Mouse (Mus musculus) adrenal gland, adult 18-20 months (tissue): ENCODE measurements around the gene Syngr1. TPM values are rescaled to one million over a fixed set of nuclear protein-coding genes. Genes with fewer than 3 reads are reported as not detected.

Experiments used
- DNase-seq, 2 experiments: peaks; one replicate each; pipeline ENCODE4 v3.0.0; 2021 to 2022; ENCODE audit warnings: low spot score in 2 of 2
- long read RNA-seq, 2 experiments: library from polyadenylated mRNA; stranded (forward); transcript quantifications; one replicate each; pipeline ENCODE4 v2.0.0; 2021
- total RNA-seq, 2 experiments: library from RNA; stranded (reverse); gene quantifications; 1 replicate in 1 of 2; 2 replicates in 1 of 2; pipeline ENCODE4 v1.2.3; 2021

Syngr1 gene
- total RNA-seq = 10 to 100 TPM; 25.7 to 59.9 TPM
- long read RNA-seq, experiment 1, full-length matches to known transcripts = 38 of 45 reads
- long read RNA-seq, experiment 1, partial matches to known transcripts = 0 of 45 reads
- long read RNA-seq, experiment 1, other reads (novel, unspliced or antisense) = 7 of 45 reads
- long read RNA-seq, experiment 2, full-length matches to known transcripts = 38 of 49 reads
- long read RNA-seq, experiment 2, partial matches to known transcripts = 3 of 49 reads
- long read RNA-seq, experiment 2, other reads (novel, unspliced or antisense) = 8 of 49 reads

GRCm38 (mm10) chr15:80091121-80091955 lies at the start of gene Syngr1, which contains the start of gene Rpl3:
TSS of gene Syngr1 (plus strand) at chr15:80091334.
TSS of gene Rpl3 (minus strand) at chr15:80091868.
- peak; percentile 83 to 91 for DNase-seq

GRCm38 (mm10) chr15:80042152-80042551 lies 49.0 kb upstream of the Syngr1 start:
- DNase-seq = no peak

DNA sequence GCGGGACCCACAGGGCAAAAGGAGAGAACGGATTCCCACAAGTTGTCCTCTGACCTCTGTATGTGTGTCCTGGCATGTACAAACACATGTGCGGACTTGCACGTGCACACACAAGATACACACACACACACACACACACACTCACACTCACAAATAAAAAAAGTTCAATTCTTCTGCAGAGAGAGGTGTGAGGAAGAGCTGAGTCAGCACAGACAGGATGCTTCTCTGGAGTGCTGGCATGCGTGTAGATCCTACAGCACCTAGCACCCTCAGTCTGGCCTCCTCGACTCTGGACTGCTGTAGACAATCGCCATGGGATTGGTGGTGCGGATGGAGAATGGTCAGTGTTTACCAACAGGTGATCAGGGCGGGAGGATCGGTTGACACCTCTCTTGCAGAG lies 46.9 kb upstream of the Syngr1 start:
- no peak for DNase-seq

DNA sequence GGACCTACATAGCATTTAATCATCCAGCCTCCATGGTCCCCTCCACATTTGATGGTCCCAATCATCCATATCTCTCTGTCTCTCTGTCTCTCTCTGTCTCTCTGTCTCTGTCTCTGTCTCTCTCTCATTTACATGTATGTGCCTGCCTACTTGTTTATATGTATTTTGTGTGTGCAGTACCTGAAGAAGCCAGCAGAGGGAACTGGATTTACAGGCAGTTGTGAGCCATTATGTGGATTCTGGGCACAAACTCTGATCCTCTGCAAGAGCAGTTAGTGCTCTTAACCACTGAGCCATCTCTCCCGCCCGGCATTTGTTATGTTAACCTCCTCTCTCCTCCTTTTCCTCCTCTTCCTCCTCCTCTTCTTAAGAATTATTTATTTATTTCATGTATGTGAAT lies 45.4 kb upstream of the Syngr1 start:
- DNase-seq = no peak

DNA sequence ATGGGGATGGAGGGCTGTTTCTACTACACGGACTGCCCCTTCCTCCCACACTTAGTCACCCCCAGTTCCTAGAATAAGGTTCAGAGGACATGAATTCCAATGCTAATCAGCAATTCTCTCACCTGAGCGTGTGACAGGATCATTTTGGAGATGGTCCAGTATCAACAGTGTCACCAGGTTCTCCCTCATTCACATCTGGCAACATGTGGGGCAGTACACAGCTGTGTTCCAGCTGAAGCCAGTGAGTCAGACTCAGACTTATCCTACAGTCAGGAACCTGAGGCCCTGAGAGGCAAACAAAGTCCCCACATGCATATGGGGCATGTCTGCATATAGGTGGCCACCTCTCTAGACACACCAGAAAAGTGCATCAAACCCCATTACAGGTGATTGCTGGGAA lies 43.9 kb upstream of the Syngr1 start:
- no peak for DNase-seq

DNA sequence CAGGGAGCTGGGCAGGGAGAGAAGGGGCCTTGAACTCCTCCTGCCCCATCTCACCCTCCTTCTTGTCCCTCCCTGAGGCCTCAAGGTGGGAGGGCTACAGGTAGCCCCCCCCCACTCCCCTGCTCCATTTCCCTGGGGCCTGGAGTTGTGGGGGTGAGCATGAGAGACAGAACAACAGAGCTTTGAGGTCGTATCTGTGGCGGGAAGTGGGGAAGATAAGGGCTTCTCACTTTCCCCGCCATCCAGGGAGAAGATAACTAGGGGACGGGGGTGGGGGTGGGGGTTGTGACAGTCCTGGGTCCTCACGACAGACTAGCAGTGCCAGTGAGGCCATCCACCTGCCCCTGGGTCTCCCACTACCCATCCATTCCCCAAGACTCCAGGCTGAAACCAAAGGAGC lies 43.2 kb upstream of the Syngr1 start:
- no peak for DNase-seq

GRCm38 (mm10) chr15:80050093-80050492 lies 41.0 kb upstream of the Syngr1 start:
- DNase-seq = no peak

DNA sequence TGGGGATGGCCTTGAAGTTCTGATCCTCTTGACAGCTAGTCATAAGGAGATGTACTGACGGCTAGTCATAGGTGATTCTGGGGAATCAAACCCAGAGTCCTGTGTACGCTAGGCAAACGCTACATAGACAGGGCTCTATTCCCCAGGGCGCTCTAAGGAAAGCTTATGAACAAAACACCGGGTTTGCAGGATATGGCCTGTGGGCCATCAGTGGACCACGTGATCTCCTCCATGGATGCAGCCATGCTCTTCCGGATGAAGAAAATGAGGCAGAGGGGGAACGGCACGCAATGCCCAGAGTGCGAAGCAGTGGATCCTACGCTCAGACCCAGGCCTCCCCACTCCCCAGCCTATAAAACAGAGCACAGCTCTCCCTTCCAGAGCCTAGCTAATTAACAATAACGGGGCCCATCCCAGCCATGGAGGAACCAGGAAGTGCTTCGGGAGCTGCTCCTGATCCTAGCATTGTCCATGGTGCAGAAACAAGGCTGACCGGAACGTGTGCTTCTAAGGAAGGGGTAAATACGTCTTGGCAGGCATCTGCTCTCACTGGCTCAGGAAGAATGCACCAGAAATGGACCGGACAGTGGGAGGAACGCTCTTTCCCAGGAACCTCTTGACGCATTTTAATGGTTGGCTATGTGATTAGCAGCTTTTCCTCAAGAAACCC lies 39.9 kb upstream of the Syngr1 start:
- no peak for DNase-seq

DNA sequence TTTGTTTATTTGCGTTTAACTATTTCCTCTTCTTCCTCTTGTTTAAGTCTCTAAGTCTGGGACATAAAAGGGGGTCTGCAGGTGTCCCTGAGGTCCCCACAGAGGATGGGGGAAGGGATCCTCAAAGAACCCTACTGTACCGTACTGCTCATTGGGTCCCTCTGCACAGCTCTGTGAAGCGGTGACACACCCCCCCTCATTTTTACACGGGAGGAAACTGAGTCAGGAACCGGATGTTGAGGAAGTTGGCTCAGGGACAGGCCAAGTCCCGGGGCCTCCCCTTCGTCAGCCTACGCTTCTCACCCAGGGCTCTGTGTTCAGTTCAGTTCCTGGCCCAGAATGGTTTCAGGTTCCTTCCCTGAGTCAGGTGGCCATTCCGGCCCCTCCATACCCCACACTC lies 39.4 kb upstream of the Syngr1 start:
- DNase-seq = no peak

- no peak for DNase-seq
These were observed 37.6 kb upstream of the Syngr1 start for GRCm38 (mm10) chr15:80053381-80054033.

- DNase-seq = peak; percentile 66 to 72
These were observed 37.0 kb upstream of the Syngr1 start for GRCm38 (mm10) chr15:80054034-80054710.

DNA sequence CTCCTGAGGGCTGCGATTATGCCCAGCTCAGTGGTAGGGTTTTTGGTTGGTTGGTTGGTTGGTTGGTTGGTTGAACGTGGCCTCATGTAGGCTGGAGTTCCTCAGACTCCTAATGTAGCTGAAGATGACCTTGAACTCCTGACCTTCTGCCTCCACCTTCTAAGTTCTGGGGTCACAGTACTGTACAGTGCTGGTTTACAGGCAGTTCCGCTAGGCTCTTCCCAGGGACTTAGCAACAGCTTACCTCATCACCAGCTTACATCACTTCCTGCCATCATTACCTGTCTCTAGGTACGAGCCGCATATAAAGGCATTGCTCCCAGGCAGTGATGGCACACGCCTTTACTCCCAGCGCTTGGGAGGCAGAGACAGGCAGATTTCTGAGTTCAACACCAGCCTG lies 33.0 kb upstream of the Syngr1 start:
- no peak for DNase-seq

- DNase-seq = no peak
These were observed 31.5 kb upstream of the Syngr1 start for GRCm38 (mm10) chr15:80059606-80060005.

DNA sequence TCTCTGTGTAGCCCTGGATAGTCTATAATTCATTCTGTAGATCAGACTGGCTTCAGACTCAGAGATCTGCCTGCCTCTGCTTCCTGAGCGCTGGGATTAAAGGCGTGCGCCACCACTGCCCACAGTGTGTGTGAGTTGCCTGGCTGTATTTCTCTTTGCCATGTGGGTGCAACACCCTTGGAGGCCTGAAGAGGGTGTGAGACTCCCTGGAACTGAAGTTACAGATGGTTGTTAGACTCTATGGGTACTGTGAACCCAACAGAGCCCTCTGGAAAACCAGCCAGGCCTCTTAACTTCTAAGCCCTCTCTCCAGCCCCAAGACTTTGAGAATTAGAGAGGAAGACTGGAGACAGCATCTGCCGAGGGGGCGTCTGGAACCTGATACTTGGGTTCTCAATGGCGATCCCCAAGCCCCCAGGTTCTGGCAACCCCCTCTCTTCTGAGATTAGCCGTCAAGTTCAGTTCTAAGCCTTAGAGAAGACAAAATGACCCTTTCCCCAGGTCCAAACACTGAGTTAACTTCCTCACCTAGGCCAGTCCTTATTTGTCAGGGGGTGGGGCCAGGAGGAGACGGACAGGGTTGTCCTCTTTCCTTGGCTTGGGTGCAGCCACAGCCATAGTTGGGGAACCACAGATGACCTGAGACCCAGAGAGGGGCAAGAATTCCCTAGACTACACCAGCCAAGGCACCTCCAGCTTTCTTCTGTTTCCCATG lies 30.6 kb upstream of the Syngr1 start:
- no peak for DNase-seq

GRCm38 (mm10) chr15:80061071-80061550 lies 30.0 kb upstream of the Syngr1 start:
- DNase-seq = no peak

- DNase-seq = no peak
These were observed 28.8 kb upstream of the Syngr1 start for GRCm38 (mm10) chr15:80062339-80062738.

GRCm38 (mm10) chr15:80062821-80063220 lies 28.3 kb upstream of the Syngr1 start:
- no peak for DNase-seq

DNA sequence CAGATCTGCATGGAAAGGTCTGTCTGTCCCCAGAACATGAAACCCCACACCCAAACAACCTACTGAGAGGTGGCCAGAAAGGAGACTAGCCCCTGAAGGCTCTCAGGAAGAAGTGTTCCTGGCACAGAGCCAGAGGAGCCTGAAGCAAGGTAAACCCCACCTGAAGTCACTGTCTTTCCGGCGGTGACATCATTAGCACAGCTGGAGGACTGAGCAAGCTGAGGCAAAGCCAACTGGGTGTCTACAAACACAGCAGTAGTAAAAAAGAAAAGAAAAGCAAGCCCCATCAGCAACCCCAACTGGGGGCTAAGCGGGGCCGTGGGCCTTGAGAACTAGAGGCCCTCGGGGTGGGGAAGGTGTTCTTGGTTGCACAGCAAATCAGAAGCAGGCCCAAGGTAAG lies 26.2 kb upstream of the Syngr1 start:
- no peak for DNase-seq

GRCm38 (mm10) chr15:80065414-80065813 lies 25.7 kb upstream of the Syngr1 start:
- peak; percentile 59 to 68 for DNase-seq

- DNase-seq = peak in 1 of 2 experiments; percentile 50
These were observed 24.6 kb upstream of the Syngr1 start for GRCm38 (mm10) chr15:80066538-80066937.
